Mouse (Mus musculus): Measurements from ENCODE around the gene Eif2ak3.

DNA sequence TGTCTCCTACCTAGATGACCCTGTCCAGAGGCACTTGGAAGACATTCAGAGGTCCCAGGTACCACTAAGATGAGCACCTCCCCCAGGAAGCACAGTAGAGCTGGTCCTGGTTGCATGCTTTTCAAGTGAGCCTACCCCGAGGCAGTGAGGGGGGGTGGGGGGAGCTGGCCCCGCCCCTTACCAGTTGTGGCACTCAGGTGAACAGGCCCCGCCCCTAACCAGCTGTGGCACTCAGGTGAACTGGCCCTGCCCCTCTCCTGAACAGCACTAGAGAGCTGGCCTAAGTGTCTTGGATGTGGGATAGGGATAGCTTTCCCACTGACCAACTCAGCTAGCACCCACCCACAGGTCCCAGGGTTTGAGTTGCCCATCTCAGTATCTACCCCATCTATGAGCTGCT lies 5.8 kb upstream of the Eif2ak3 start:
- no peak for TF ChIP-seq CTCF (IDR thresholded peaks at IDR 0.05; ENCODE audit: low read depth)
- TF ChIP-seq EP300 (IDR thresholded peaks at IDR 0.05; ENCODE audit: low read depth), result no peak
